Mouse (Mus musculus): Measurements from ENCODE around the gene Oser1. TPM values are rescaled to one million over a fixed set of nuclear protein-coding genes. Genes with fewer than 3 reads are reported as not detected.

The Oser1 gene
- total and polyA plus RNA-seq, 3 experiments, result 9.7 to 21.2 (median 19.6) TPM

GRCm38 (mm10) chr2:163431289-163431688, 6.8 kb upstream of the Oser1 start:
- no peak for TF ChIP-seq EP300 (IDR thresholded peaks at IDR 0.05; ENCODE audit: insufficient read depth, low read depth, low read length)
- no peak for TF ChIP-seq POLR2A (IDR thresholded peaks at IDR 0.05; ENCODE audit: insufficient read depth, low read depth, low read length)
- no peak for TF ChIP-seq CTCF (IDR thresholded peaks at IDR 0.05)
- WGBS, result 80% methylated on average over 9 of the region's 9 CpGs
- no peak for DNase-seq

GRCm38 (mm10) chr2:163428346-163429011, 4.0 kb upstream of the Oser1 start:
- H3K9ac ChIP-seq (ENCODE audit: low read depth, low read length), result no peak overlapping the region
- no peak for DNase-seq
- no peak overlapping the region for H3K27ac ChIP-seq
- H3K4me1 ChIP-seq (ENCODE audit: control insufficient read depth, insufficient read depth, low read length), result no peaks in the 10 kb centered on the region
- no peaks in the 10 kb centered on the region for H3K79me2 ChIP-seq (replicated peaks; ENCODE audit: control insufficient read depth, insufficient read depth, low read length)
- H3K4me3 ChIP-seq, result no peak overlapping the region
- intact Hi-C loops (cut with DNase I), result no loop called here
- no peaks in the 10 kb centered on the region for H3K27me3 ChIP-seq (ENCODE audit: control insufficient read depth, insufficient read depth, low read length)
- TF ChIP-seq CTCF (IDR thresholded peaks at IDR 0.05) (no peak), EP300 (IDR thresholded peaks at IDR 0.05; ENCODE audit: insufficient read depth, low read depth, low read length) (no peak), POLR2A (IDR thresholded peaks at IDR 0.05; ENCODE audit: insufficient read depth, low read depth, low read length) (no peak)
- no peaks in the 10 kb centered on the region for H3K36me3 ChIP-seq (ENCODE audit: control insufficient read depth, insufficient read depth, low read length)
- WGBS, result 19% methylated on average over 4 of the region's 4 CpGs

More at GRCm38 (mm10) chr2:163431289-163431688, 6.8 kb upstream of the Oser1 start:
- Histone ChIP-seq H3K4me3 (no peak overlapping the region), H3K9ac (ENCODE audit: low read depth, low read length) (no peak overlapping the region), H3K4me1 (ENCODE audit: control insufficient read depth, insufficient read depth, low read length) (no peaks in the 10 kb centered on the region), H3K36me3 (ENCODE audit: control insufficient read depth, insufficient read depth, low read length) (no peaks in the 10 kb centered on the region), H3K27ac (no peak overlapping the region), H3K79me2 (replicated peaks; ENCODE audit: control insufficient read depth, insufficient read depth, low read length) (no peaks in the 10 kb centered on the region), H3K27me3 (ENCODE audit: control insufficient read depth, insufficient read depth, low read length) (no peaks in the 10 kb centered on the region)
- intact Hi-C loops (cut with DNase I), result no loop called here

- Histone ChIP-seq H3K9ac (ENCODE audit: low read depth, low read length) (no peak overlapping the region), H3K27me3 (ENCODE audit: control insufficient read depth, insufficient read depth, low read length) (no peaks in the 10 kb centered on the region), H3K4me3 (no peak overlapping the region), H3K79me2 (replicated peaks; ENCODE audit: control insufficient read depth, insufficient read depth, low read length) (peaks cover 3% of the 10 kb centered on the region; the same call in 1 of the 2 replicates), H3K36me3 (ENCODE audit: control insufficient read depth, insufficient read depth, low read length) (peaks cover 6% of the 10 kb centered on the region; the same call in 1 of the 2 replicates), H3K4me1 (ENCODE audit: control insufficient read depth, insufficient read depth, low read length) (peaks cover 5% of the 10 kb centered on the region), H3K27ac (no peak overlapping the region)
- 56% methylated on average over 9 of the region's 9 CpGs for whole genome bisulfite sequencing
- intact Hi-C loops (cut with DNase I), result no loop called here
- no peak for DNase-seq
- TF ChIP-seq CTCF (IDR thresholded peaks at IDR 0.05), result no peak
- no peak for TF ChIP-seq POLR2A (IDR thresholded peaks at IDR 0.05; ENCODE audit: insufficient read depth, low read depth, low read length)
Measured at GRCm38 (mm10) chr2:163422895-163423660, 1.4 kb downstream of the Oser1 start.

- Histone ChIP-seq H3K27ac (peak overlapping the region; percentile 91), H3K9ac (ENCODE audit: low read depth, low read length) (peak overlapping the region; percentile 43), H3K36me3 (ENCODE audit: control insufficient read depth, insufficient read depth, low read length) (peaks cover 14% of the 10 kb centered on the region), H3K4me3 (peak overlapping the region; percentile 95), H3K27me3 (ENCODE audit: control insufficient read depth, insufficient read depth, low read length) (no peaks in the 10 kb centered on the region), H3K79me2 (replicated peaks; ENCODE audit: control insufficient read depth, insufficient read depth, low read length) (peaks cover 3% of the 10 kb centered on the region; the same call in 1 of the 2 replicates), H3K4me1 (ENCODE audit: control insufficient read depth, insufficient read depth, low read length) (peaks cover 8% of the 10 kb centered on the region)
- TF ChIP-seq POLR2A (IDR thresholded peaks at IDR 0.05; ENCODE audit: insufficient read depth, low read depth, low read length) (no peak), EP300 (IDR thresholded peaks at IDR 0.05; ENCODE audit: insufficient read depth, low read depth, low read length) (no peak)
- intact Hi-C loops (cut with DNase I), result loop anchor here (2.0 kb wide), 1 partner anchor 52 kb away; the partner anchor contains the start of gene Fitm2
- 8% methylated on average over 10 of the region's 10 CpGs for WGBS
- peak in 1 of 2 experiments; percentile 11 for DNase-seq
Measured at GRCm38 (mm10) chr2:163420366-163420886, 4.1 kb downstream of the Oser1 start.

GRCm38 (mm10) chr2:163419346-163420045, 5.0 kb downstream of the Oser1 start:
- H3K79me2 ChIP-seq (replicated peaks; ENCODE audit: control insufficient read depth, insufficient read depth, low read length), result peaks cover 3% of the 10 kb centered on the region; the same call in 1 of the 2 replicates
- intact Hi-C loops (cut with DNase I), result loop anchor here (2.0 to 10.0 kb wide), 3 partner anchors 53 to 485 kb away; partner anchors contain the start of genes Fitm2, Srsf6 and Tox2
- H3K27ac ChIP-seq, result peak overlapping the region; percentile 95
- H3K36me3 ChIP-seq (ENCODE audit: control insufficient read depth, insufficient read depth, low read length), result peaks cover 20% of the 10 kb centered on the region
- under 1% methylated on average over 62 of the region's 71 CpGs for WGBS
- DNase-seq, result peak; percentile 99 to 100
- H3K4me1 ChIP-seq (ENCODE audit: control insufficient read depth, insufficient read depth, low read length), result peaks cover 8% of the 10 kb centered on the region
- peak overlapping the region; percentile 86 for H3K9ac ChIP-seq (ENCODE audit: low read depth, low read length)
- H3K4me3 ChIP-seq, result peak overlapping the region; percentile 100
- TF ChIP-seq CTCF (IDR thresholded peaks at IDR 0.05) (peak; percentile 65), POLR2A (IDR thresholded peaks at IDR 0.05; ENCODE audit: insufficient read depth, low read depth, low read length) (peak; percentile 97), EP300 (IDR thresholded peaks at IDR 0.05; ENCODE audit: insufficient read depth, low read depth, low read length) (peak; percentile 58; the same call in 1 of the 2 replicates)
- no peaks in the 10 kb centered on the region for H3K27me3 ChIP-seq (ENCODE audit: control insufficient read depth, insufficient read depth, low read length)

Measured in heart, adult 2 months (tissue).